Mouse (Mus musculus) cerebellum, adult 2 months (tissue): ENCODE data around the gene Gm16503.
"Not testable (repeated sequence)": the region's sequence is repeated elsewhere in the genome, so short reads cannot be mapped to it uniquely, and the experiment has no call there.

Source experiments
- CTCF ChIP-seq: fragments of 200-500 bp; IDR thresholded peaks from 2 replicates; pipeline ENCODE4 v1.5.1; 2011; ENCODE audit warnings: low read depth, mild to moderate bottlenecking, control low read depth, low read length, moderate library complexity, borderline replicate concordance; ENCODE audit not compliant: insufficient read depth
- POLR2A ChIP-seq: fragments of 200-500 bp; IDR thresholded peaks from 2 replicates; pipeline ENCODE4 v1.6.1; 2011; ENCODE audit warnings: low read length, control low read depth, borderline replicate concordance; ENCODE audit not compliant: insufficient read depth

- not testable (repeated sequence) for TF ChIP-seq CTCF, POLR2A
Observed at GRCm38 (mm10) chr4:147492117-147492516, 47.9 kb upstream of the Gm16503 start, which contains the start of gene Zfp982.
